Mouse (Mus musculus) thymus, adult 2 months (tissue): ENCODE results near the gene Fgfr2. TPM values are rescaled to one million over a fixed set of nuclear protein-coding genes. Genes with fewer than 3 reads are reported as not detected.
"Not testable (repeated sequence)": the region's sequence is repeated elsewhere in the genome, so short reads cannot be mapped to it uniquely, and the experiment has no call there.

Source experiments
- DNase-seq: peaks from one replicate; pipeline ENCODE4 v3.0.0; 2021
- H3K27ac ChIP-seq: fragments of 200-500 bp; 2 replicates; pipeline ENCODE4 v1.5.1; 2012; ENCODE audit warnings: low read length, control low read depth; ENCODE audit not compliant: control insufficient read depth, insufficient read depth
- H3K27me3 ChIP-seq: fragments of 200-500 bp; 2 replicates; pipeline ENCODE4 v1.6.1; 2012; ENCODE audit warnings: mild to moderate bottlenecking, low read length, moderate library complexity, mixed read lengths; ENCODE audit not compliant: control insufficient read depth, insufficient read depth
- H3K36me3 ChIP-seq: fragments of 200-500 bp; 2 replicates; pipeline ENCODE4 v1.6.1; 2012; ENCODE audit warnings: mild to moderate bottlenecking, low read length, moderate library complexity; ENCODE audit not compliant: control insufficient read depth, insufficient read depth
- H3K4me1 ChIP-seq: fragments of 200-500 bp; replicated peaks from 2 replicates; pipeline ENCODE4 v1.6.1; 2012; ENCODE audit warnings: low read length; ENCODE audit not compliant: control insufficient read depth, insufficient read depth
- H3K4me3 ChIP-seq: fragments of 200-500 bp; 2 replicates; pipeline ENCODE4 v1.5.1; 2012; ENCODE audit warnings: mild to moderate bottlenecking, low read length, control low read depth, moderate library complexity; ENCODE audit not compliant: control insufficient read depth, insufficient read depth
- CTCF ChIP-seq: fragments of 200-500 bp; IDR thresholded peaks from 2 replicates; pipeline ENCODE4 v1.5.1; 2012; ENCODE audit warnings: mild to moderate bottlenecking, control low read depth, low read length, moderate library complexity, borderline replicate concordance; ENCODE audit not compliant: control insufficient read depth, poor library complexity, insufficient read depth; ENCODE audit errors: extremely low read depth
- POLR2A ChIP-seq: fragments of 200-500 bp; IDR thresholded peaks from 2 replicates; pipeline ENCODE4 v1.6.1; 2012; ENCODE audit warnings: mild to moderate bottlenecking, low read length, control low read depth, moderate library complexity; ENCODE audit not compliant: control insufficient read depth, poor library complexity, insufficient read depth; ENCODE audit errors: extremely low read depth
- WGBS: fragments of 180-500 bp; shearing (Covaris S2); methylation state at CpG from one replicate; pipeline ENCODE4 v1.1.7; 2018; 5-methylcytosine and 5-hydroxymethylcytosine counted together
- polyA plus RNA-seq: library from polyadenylated mRNA; depleted of rRNA; stranded (reverse); fragments of >200 nt; gene quantifications from 2 replicates; pipeline ENCODE4 v1.2.3, GENCODE M21; 2012

The Fgfr2 gene
- polyA plus RNA-seq, 1 experiment, result 12.1 TPM

DNA sequence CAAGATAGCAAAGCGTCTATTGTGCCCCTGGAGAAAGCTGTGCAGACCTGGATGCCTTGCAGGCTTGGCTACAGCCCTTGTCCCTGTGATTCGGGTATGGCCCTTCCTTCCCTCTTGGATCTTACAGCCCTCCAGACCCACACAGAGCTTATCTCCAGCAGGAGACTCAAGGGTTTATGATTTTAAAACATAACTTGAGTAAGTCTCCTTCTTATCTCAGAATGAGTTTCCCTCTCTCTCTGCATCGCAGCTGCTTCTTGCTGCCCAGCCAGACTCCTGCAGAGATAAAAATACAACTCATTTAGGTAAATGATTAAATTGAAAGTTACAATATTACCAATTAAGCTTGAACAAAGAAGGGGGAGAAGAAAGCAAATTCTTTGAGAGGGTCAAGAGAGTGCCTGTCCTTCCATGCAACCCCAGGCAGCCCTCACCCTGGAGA is 2988.2 kb downstream of the Fgfr2 start:
- DNase-seq, result no peak
- 77% methylated on average over 3 of the region's 3 CpGs for WGBS
- Histone ChIP-seq H3K36me3 (no peaks in the 10 kb centered on the region), H3K27me3 (no peaks in the 10 kb centered on the region), H3K27ac (no peak overlapping the region), H3K4me1 (no peaks in the 10 kb centered on the region), H3K4me3 (no peak overlapping the region)
- no peak for TF ChIP-seq CTCF
- no peak for TF ChIP-seq POLR2A

DNA sequence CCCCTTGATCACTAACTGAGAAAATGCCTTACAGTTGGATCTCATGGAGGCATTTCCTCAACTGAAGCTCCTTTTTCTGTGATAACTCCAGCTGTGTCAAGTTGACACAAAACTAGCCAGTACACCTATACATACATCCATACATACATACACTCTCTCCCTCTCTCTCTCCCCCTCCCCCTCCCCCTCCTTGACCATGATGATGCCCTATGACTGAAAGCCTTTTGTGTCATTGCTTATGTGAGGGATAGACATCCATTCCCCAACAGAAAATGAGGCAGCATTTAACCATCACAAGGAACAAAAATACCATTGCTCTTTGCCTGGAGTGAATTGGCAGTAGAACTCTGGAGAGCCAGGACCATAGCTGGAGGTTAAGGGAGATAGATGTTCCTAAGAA is 2988.7 kb downstream of the Fgfr2 start:
- DNase-seq, H3K36me3 ChIP-seq, H3K4me3 ChIP-seq, H3K27me3 ChIP-seq, H3K27ac ChIP-seq, H3K4me1 ChIP-seq: not testable (repeated sequence)

- Histone ChIP-seq H3K4me3 (no peak overlapping the region), H3K36me3 (no peaks in the 10 kb centered on the region), H3K27me3 (no peaks in the 10 kb centered on the region), H3K4me1 (no peaks in the 10 kb centered on the region), H3K27ac (no peak overlapping the region)
- WGBS, result 97% methylated on average over 5 of the region's 5 CpGs
- DNase-seq, result no peak
- TF ChIP-seq CTCF (no peak), POLR2A (no peak)
These were observed 2992.9 kb downstream of the Fgfr2 start for GRCm38 (mm10) chr7:130130226-130130625.

- Histone ChIP-seq H3K4me1 (no peaks in the 10 kb centered on the region), H3K36me3 (no peaks in the 10 kb centered on the region), H3K27ac (no peak overlapping the region), H3K27me3 (no peaks in the 10 kb centered on the region), H3K4me3 (no peak overlapping the region)
- 52% methylated on average over 16 of the region's 16 CpGs for WGBS
- DNase-seq, result no peak
- no peak for TF ChIP-seq POLR2A
- TF ChIP-seq CTCF, result no peak
These were observed 2993.7 kb downstream of the Fgfr2 start for GRCm38 (mm10) chr7:130129359-130129960.

GRCm38 (mm10) chr7:130121507-130121906 is 3001.6 kb downstream of the Fgfr2 start:
- no peak for DNase-seq
- Histone ChIP-seq H3K36me3 (no peaks in the 10 kb centered on the region), H3K4me3 (no peak overlapping the region), H3K27me3 (no peaks in the 10 kb centered on the region), H3K4me1 (no peaks in the 10 kb centered on the region), H3K27ac (no peak overlapping the region)
- TF ChIP-seq POLR2A (no peak), CTCF (no peak)
- WGBS, result 17% methylated on average over 2 of the region's 2 CpGs

DNA sequence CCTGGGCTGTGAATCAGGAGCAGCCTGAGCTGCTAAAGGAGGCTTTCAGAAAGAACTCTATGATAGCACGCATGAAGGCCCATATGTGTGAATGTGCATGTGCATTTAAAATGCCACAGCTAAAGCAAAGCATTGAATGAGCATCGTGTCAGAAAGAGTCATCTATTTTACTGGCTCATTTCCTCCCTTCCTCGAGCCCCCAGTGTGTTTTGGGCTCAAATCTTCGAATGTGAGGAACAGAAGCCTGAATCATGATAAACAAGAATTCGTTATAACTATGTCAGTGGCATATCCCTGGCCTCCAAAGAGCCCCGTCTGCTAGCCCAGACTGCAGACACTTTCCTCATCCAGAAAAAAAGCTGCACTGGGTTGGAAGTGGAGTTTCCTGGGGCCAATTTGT is 3003.7 kb downstream of the Fgfr2 start:
- H3K27me3 ChIP-seq, result no peaks in the 10 kb centered on the region
- no peak for DNase-seq
- no peak overlapping the region for H3K27ac ChIP-seq
- TF ChIP-seq POLR2A, result no peak
- TF ChIP-seq CTCF, result no peak
- no peaks in the 10 kb centered on the region for H3K4me1 ChIP-seq
- no peak overlapping the region for H3K4me3 ChIP-seq
- WGBS, result 51% methylated on average over 6 of the region's 6 CpGs
- H3K36me3 ChIP-seq, result no peaks in the 10 kb centered on the region

GRCm38 (mm10) chr7:130118726-130119125 is 3004.4 kb downstream of the Fgfr2 start:
- no peak overlapping the region for H3K27ac ChIP-seq
- no peaks in the 10 kb centered on the region for H3K27me3 ChIP-seq
- 38% methylated on average over 4 of the region's 4 CpGs for WGBS
- no peaks in the 10 kb centered on the region for H3K4me1 ChIP-seq
- no peaks in the 10 kb centered on the region for H3K36me3 ChIP-seq
- H3K4me3 ChIP-seq, result no peak overlapping the region
- DNase-seq, result no peak
- TF ChIP-seq CTCF (no peak), POLR2A (no peak)
